Mouse (Mus musculus): ENCODE measurements at regions not wholly inside any gene's neighbourhood (a gene's known extent, or its start where the extent isn't known, plus 50 kb on each side); places are given as distances from the start of the nearest gene placed in this dataset.

DNA sequence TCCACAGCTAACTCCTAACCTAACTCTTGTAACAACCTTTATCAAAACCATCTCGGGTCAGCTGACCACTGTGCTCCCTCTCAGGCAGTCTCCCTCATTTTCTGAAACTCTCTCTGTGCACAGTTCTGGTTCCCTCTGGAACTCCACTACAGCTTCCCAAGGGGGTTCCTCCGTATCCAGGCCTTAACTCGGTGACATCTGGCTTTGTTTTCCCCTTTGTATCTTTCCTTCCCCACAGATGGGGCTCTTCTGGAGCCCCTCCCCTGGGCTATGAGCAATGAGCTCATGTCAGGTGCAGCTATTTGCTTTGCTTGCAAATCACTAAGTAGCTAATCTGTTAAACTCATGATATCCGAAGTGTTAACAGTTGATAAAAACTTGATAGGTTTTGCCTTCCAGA is 535.6 kb downstream of the Slc4a3 start:
- ATAC-seq (no peak), DNase-seq (ENCODE audit: low spot score) (no peak)
- TF ChIP-seq CTCF (IDR thresholded peaks at IDR 0.05; ENCODE audit: low read depth), result no peak
- no peak overlapping the region for H3K4me2 ChIP-seq (ENCODE audit: low read depth, low read length)
- WGBS, result 47% methylated on average over 4 of the region's 4 CpGs
- no peaks in the 10 kb centered on the region for H3K9me3 ChIP-seq (ENCODE audit: low read length)
- H3K36me3 ChIP-seq (ENCODE audit: insufficient read depth, low read length), result no peaks in the 10 kb centered on the region
- no peaks in the 10 kb centered on the region for H3K4me1 ChIP-seq (ENCODE audit: insufficient read depth, low read length)
- no peak overlapping the region for H3K27ac ChIP-seq
- no peaks in the 10 kb centered on the region for H3K27me3 ChIP-seq (ENCODE audit: insufficient read depth, low read length)
- H3K9ac ChIP-seq (replicated peaks; ENCODE audit: low read length), result no peak overlapping the region
- H3K4me3 ChIP-seq (ENCODE audit: low read length), result no peak overlapping the region

DNA sequence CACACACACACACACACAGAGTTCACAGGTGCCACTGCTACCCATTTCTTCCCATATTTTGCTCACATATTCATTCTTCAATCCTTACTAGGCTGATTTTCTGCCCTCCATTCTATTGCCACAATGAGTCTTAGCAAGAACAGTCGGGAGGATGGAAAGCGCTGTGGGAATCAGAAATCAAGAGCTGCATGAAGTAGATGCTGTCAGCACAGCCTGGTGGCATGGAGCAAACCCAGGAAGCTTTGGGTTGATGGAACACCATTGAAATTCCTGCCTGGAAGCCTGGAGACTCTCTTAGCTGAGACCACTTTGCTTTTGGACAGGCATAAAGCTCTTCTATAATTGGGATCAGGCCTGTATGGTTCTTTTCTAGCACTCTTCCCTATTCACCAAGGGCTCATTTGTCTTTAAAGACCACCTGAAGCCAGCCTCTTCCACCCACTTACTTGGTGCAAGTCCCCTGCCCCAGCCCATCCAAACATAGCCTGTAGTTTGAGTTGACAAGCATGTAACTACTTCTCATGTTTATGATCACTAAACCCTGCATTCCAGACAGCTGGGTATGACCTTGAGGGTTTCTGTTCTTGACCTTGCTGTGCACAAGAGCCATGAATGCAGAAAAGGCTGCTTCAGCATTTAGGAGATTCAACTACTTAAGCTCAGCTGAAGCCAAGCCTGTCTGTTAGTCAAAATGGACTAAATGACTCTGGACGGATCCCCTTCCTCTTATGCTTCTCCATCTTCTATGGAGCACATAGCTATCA is 537.4 kb downstream of the Slc4a3 start:
- H3K4me1 ChIP-seq (ENCODE audit: insufficient read depth, low read length), result no peaks in the 10 kb centered on the region
- ATAC-seq (no peak), DNase-seq (ENCODE audit: low spot score) (no peak)
- 95% methylated on average over 3 of the region's 3 CpGs for WGBS
- no peaks in the 10 kb centered on the region for H3K36me3 ChIP-seq (ENCODE audit: insufficient read depth, low read length)
- H3K4me2 ChIP-seq (ENCODE audit: low read depth, low read length), result no peak overlapping the region
- TF ChIP-seq CTCF (IDR thresholded peaks at IDR 0.05; ENCODE audit: low read depth), result no peak
- H3K4me3 ChIP-seq (ENCODE audit: low read length), result no peak overlapping the region
- no peaks in the 10 kb centered on the region for H3K27me3 ChIP-seq (ENCODE audit: insufficient read depth, low read length)
- no peak overlapping the region for H3K9ac ChIP-seq (replicated peaks; ENCODE audit: low read length)
- no peak overlapping the region for H3K27ac ChIP-seq
- H3K9me3 ChIP-seq (ENCODE audit: low read length), result no peaks in the 10 kb centered on the region

DNA sequence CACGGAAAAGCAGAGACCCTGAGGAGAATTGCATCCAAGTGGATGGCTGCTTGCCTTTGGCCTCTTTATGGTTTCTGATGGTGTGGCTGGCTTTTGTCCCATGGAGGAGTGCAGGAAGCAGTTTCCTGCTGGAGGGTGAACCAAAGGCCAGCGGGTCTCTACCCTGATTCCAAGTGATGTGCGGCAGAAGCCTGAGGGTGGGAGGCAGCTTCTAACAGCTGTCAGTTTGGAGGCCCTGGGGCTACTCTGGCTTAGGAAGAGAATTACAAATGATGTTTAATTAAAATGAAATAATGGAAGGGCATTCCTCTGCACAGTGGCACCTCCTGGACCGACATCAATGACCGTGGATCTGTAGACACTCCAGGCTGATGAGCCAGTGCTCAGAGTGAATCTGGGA is 545.0 kb downstream of the Slc4a3 start:
- H3K9me3 ChIP-seq (ENCODE audit: low read length), result no peaks in the 10 kb centered on the region
- no peak overlapping the region for H3K9ac ChIP-seq (replicated peaks; ENCODE audit: low read length)
- TF ChIP-seq CTCF (IDR thresholded peaks at IDR 0.05; ENCODE audit: low read depth), result no peak
- no peaks in the 10 kb centered on the region for H3K4me1 ChIP-seq (ENCODE audit: insufficient read depth, low read length)
- 25% methylated on average over 5 of the region's 5 CpGs for WGBS
- H3K4me3 ChIP-seq (ENCODE audit: low read length), result no peak overlapping the region
- H3K36me3 ChIP-seq (ENCODE audit: insufficient read depth, low read length), result no peaks in the 10 kb centered on the region
- ATAC-seq, result peak; percentile 43; the same call in 1 of the 2 replicates
- H3K27me3 ChIP-seq (ENCODE audit: insufficient read depth, low read length), result no peaks in the 10 kb centered on the region
- no peak overlapping the region for H3K27ac ChIP-seq
- no peak overlapping the region for H3K4me2 ChIP-seq (ENCODE audit: low read depth, low read length)
- peak; percentile 66 for DNase-seq (ENCODE audit: low spot score)

DNA sequence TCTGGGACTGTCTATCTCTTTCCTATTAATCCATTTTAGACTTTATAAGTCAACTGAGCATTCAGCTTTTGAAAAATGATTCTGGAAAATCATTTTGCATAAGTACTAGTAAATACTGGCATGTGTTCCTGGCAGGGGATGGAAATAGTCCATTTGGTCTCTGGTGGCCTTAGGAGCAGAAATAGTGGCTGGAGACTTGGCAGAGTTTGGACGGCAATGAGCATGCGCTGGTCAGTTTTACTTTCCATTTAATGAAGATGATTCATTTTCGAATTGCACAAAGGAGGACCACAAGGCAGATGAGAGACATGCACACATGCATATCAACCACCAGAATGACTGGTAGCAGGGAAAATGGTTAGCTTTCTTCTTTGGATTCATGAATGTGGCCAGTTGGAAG is 567.2 kb downstream of the Slc4a3 start:
- Histone ChIP-seq H3K4me3 (ENCODE audit: low read length) (no peak overlapping the region), H3K27ac (no peak overlapping the region), H3K9me3 (ENCODE audit: low read length) (no peaks in the 10 kb centered on the region), H3K4me2 (ENCODE audit: low read depth, low read length) (no peak overlapping the region), H3K9ac (replicated peaks; ENCODE audit: low read length) (no peak overlapping the region), H3K27me3 (ENCODE audit: insufficient read depth, low read length) (no peaks in the 10 kb centered on the region), H3K36me3 (ENCODE audit: insufficient read depth, low read length) (no peaks in the 10 kb centered on the region), H3K4me1 (ENCODE audit: insufficient read depth, low read length) (no peaks in the 10 kb centered on the region)
- ATAC-seq (no peak), DNase-seq (ENCODE audit: low spot score) (no peak)
- WGBS, result 65% methylated on average over 3 of the region's 3 CpGs
- no peak for TF ChIP-seq CTCF (IDR thresholded peaks at IDR 0.05; ENCODE audit: low read depth)

DNA sequence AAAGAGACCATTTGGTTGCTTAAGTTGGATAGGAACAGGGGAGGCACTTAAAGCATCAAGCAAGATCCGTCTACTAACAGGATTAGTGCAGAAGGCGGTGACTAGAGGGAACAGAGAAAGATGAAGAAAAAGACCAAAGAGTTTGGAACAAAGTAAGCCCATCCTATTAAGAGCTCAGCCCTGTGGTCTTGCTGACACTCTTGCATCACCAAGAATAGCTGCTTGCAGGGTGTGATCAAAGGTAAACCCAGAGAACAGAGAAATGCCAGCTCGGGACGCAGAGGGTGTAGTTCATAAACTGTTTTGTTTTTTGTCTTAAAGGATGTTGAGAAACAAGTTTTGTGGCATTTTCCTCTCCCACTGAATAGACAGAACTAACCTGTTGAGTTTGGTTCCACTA is 574.8 kb downstream of the Slc4a3 start:
- no peak for ATAC-seq
- DNase-seq (ENCODE audit: low spot score), result no peak
- 78% methylated on average over 4 of the region's 4 CpGs for WGBS
- no peak for TF ChIP-seq CTCF (IDR thresholded peaks at IDR 0.05; ENCODE audit: low read depth)
- Histone ChIP-seq H3K27ac (no peak overlapping the region), H3K36me3 (ENCODE audit: insufficient read depth, low read length) (no peaks in the 10 kb centered on the region), H3K27me3 (ENCODE audit: insufficient read depth, low read length) (no peaks in the 10 kb centered on the region), H3K4me3 (ENCODE audit: low read length) (no peak overlapping the region), H3K4me2 (ENCODE audit: low read depth, low read length) (no peak overlapping the region), H3K9ac (replicated peaks; ENCODE audit: low read length) (no peak overlapping the region), H3K9me3 (ENCODE audit: low read length) (no peaks in the 10 kb centered on the region), H3K4me1 (ENCODE audit: insufficient read depth, low read length) (no peaks in the 10 kb centered on the region)

DNA sequence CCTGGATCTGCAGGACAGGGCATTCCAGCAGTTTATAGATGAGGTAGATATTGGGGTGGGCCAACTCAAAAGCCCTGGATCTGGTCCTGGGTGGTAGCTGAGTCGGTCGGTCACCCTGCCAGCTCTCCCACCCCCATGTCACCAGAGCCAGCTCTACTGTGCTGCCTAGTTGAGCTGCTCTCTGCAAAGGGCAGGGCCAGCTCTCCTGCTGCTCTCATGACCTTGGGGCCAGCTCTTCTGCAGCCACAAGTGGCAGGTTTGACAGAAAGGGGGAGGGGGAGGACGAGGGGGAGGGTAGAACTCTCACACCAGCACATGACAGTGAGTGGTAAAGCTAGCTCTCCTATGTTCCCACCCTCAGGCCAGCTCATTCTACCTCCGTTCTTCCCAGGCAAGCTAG is 584.3 kb downstream of the Slc4a3 start:
- Histone ChIP-seq H3K9ac (replicated peaks; ENCODE audit: low read length) (no peak overlapping the region), H3K36me3 (ENCODE audit: insufficient read depth, low read length) (no peaks in the 10 kb centered on the region), H3K4me1 (ENCODE audit: insufficient read depth, low read length) (no peaks in the 10 kb centered on the region), H3K27me3 (ENCODE audit: insufficient read depth, low read length) (no peaks in the 10 kb centered on the region), H3K4me2 (ENCODE audit: low read depth, low read length) (no peak overlapping the region), H3K9me3 (ENCODE audit: low read length) (no peaks in the 10 kb centered on the region), H3K4me3 (ENCODE audit: low read length) (no peak overlapping the region), H3K27ac (no peak overlapping the region)
- no peak for TF ChIP-seq CTCF (IDR thresholded peaks at IDR 0.05; ENCODE audit: low read depth)
- no peak for ATAC-seq
- WGBS, result 47% methylated on average over 4 of the region's 4 CpGs
- DNase-seq (ENCODE audit: low spot score), result no peak

DNA sequence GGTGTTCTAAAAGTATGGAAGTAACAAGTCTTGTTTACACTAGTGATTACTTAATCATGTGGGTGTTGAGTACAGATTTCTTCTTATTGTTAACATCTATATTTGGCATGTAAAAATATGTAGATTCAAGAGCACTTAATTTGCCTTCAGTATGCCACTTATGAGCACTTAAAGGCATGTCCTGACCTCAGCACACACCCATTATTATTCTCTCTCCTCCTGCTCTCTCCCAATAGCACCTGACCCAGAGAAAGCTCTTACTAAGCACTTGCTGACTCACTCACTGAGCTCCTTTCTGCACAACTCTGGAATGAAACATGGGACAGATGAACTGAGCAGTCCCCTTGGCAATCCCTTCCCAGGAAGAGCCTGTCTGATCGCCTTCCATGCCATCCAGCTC is 590.7 kb downstream of the Slc4a3 start:
- TF ChIP-seq CTCF (IDR thresholded peaks at IDR 0.05; ENCODE audit: low read depth), result no peak
- Histone ChIP-seq H3K4me1 (ENCODE audit: insufficient read depth, low read length) (no peaks in the 10 kb centered on the region), H3K9me3 (ENCODE audit: low read length) (no peaks in the 10 kb centered on the region), H3K36me3 (ENCODE audit: insufficient read depth, low read length) (no peaks in the 10 kb centered on the region), H3K27ac (no peak overlapping the region), H3K27me3 (ENCODE audit: insufficient read depth, low read length) (no peaks in the 10 kb centered on the region), H3K4me2 (ENCODE audit: low read depth, low read length) (no peak overlapping the region), H3K9ac (replicated peaks; ENCODE audit: low read length) (no peak overlapping the region), H3K4me3 (ENCODE audit: low read length) (no peak overlapping the region)
- ATAC-seq (no peak), DNase-seq (ENCODE audit: low spot score) (no peak)
- 94% methylated on average over 1 of the region's 1 CpGs for WGBS
